Mouse (Mus musculus) adrenal gland, postnatal 14 days (tissue): Measurements from ENCODE around the gene Zfp526. TPM values are rescaled to one million over a fixed set of nuclear protein-coding genes. Genes with fewer than 3 reads are reported as not detected.

Experiments used
- DNase-seq: peaks from one replicate; pipeline ENCODE4 v3.0.0; 2021; ENCODE audit warnings: mixed read lengths
- total RNA-seq: library from RNA; stranded (reverse); gene quantifications from 2 replicates; pipeline ENCODE4 v1.2.3, GENCODE M21; 2021

Gene Zfp526
- total RNA-seq, 1 experiment from 2014 or later: 9.0 TPM

DNA sequence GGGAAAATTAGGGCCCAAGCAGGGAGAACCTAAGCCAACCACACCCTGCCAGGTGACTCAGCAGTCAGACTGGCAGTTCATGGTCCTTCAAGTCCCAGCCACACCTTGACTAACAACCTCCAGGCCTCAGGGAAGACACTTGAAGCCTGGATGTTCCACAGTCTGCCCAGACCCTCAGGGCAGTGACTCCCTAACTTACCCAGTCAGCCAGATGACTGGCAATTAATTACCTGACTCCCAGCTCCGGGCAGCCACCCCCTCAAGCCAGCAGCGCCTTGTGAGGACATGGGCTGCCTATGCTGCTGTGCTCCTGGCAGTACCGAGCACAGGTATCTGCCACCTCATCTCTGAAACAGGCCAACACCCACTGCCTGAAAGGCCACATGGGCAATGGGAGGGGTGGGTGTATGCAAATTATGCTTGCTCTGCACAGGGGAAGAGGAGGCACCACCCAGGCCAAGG is 12.0 kb upstream of the Zfp526 start:
- peak; percentile 20 for DNase-seq

- DNase-seq: no peak
Measured at GRCm38 (mm10) chr7:25210482-25210881, 10.7 kb upstream of the Zfp526 start.

- DNase-seq: no peak
Measured at GRCm38 (mm10) chr7:25213099-25213498, 8.1 kb upstream of the Zfp526 start.

DNA sequence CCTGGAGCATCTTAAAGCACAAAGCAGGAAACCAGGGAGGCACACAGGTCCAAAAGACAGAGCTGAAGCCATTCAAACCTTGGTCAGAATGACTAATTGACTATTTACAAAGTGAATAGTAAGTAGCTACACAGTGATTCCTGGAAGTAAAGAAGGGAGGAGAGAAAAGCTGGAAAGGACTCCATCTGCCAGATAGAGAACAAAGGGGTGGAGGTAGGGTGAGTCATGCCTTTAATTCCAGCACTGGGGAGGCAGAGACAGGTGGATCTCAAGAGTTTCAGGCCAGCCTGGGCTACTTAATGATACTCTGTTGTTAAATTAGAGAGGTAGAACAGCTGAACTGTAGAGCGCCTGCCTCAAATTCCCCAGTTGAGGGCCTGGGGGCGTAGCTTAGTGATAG is 7.1 kb upstream of the Zfp526 start:
- DNase-seq: no peak

DNA sequence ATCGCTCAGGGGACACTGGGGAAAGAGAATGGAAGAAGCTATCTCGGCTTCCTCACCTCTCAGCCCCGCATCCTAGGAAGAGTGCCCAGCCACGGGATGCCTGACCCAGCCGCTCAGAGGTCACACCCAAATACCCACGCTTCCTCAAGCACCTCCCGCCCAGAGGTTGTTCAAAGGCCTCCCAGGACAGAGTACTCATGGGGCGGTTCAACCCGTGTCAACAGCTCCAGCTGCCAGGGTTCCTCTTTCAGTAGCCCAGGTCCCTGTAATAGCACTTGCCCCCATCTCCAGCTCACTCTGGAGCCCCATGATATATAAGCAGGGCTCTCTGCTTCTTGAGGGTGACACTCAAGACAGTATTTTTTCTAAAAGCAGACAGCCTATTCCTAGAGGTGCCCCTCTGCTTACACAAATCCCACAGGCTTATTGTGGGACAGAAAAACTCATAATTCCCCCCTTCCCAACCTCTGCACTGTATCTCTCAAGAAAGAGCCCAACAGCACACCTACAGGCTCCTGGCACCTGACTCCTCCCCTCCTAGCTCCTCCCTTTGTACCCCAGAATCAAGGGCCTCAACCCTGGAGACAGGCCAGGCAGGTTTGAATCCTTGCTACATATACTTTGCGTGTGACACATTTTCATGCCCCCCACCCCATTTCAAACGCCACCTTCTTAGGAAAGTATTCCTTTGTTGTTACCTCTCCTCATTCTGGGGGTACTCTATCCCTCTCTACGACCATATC is 3.4 kb upstream of the Zfp526 start:
- no peak for DNase-seq

GRCm38 (mm10) chr7:25218705-25219415 is 2.4 kb upstream of the Zfp526 start:
- DNase-seq: peak; percentile 67

GRCm38 (mm10) chr7:25219416-25219750 is 1.8 kb upstream of the Zfp526 start:
- DNase-seq: no peak

GRCm38 (mm10) chr7:25219756-25220456 is 1.3 kb upstream of the Zfp526 start:
- DNase-seq: peak; percentile 97

- peak; percentile 47 for DNase-seq
Measured at GRCm38 (mm10) chr7:25220457-25221101, 646 bp upstream of the Zfp526 start, which contains the start of gene Dedd2. Gene Dedd2 (minus strand): TSS chr7:25220615.

- no peak for DNase-seq
Measured at GRCm38 (mm10) chr7:25222275-25222967, 1.2 kb downstream of the Zfp526 start.

DNA sequence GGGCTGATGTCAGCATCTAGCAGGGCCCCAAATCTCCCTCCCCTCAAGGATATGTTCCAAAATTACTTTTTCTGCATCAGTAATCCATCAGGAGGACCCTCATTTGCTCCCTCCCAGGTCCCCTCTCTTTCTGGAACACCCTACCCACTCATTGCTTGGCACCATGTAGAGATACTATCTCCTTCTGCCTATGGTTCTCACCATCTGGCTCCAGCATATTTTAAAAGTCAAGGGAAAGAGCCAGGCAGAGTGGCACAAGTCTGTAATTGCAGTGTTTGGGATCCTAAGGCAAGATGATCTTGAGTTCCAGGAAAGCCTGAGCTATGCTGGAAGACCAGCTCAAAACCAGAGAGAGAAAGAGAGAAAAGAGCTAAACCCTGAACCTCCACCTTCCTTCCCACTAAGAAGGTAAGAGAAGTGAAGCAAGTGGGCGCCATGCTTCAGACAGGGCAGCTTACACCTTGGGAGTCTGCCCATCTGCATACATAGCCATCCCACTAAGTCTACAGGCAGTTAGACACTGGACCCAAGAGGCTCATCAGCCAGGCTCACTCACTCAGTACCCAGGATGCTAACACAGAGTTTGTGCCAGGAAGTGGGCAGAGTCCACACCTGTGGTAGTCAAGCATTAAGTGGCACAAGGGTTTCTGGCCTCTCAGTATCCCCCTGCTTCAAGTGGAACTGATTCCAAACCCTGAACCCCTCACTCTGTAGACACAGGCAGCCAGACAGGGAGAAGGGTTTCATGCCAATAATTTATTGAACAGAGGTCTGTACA is 6.5 kb downstream of the Zfp526 start:
- no peak for DNase-seq

DNA sequence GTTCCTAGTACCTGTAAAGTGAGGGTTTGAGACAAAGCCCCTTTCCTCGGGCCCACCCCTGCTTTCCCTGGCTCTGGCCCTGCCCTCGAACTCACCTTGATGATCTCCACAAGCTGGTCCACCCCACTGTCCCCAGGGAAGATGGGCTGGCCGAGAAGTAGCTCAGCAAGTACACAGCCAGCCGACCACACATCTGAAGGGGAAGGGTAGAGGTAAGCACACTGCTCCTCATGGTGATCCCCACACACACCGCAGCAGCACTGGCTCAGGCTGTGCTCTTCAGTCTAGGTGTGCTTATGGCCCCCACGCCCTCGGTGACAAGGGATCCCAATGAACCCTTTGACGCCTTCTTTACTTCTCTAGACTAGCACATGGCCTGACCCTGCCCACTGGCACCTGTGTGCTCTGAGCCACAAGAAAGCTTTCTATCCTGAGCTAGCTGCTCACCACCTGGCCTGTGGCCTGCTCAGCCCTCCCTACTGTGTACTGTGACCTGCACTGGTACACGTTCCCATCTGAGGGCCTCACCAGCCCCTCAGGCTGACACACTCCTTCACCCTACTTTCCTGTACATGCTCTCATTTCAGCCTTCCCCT is 9.6 kb downstream of the Zfp526 start:
- DNase-seq: no peak

DNA sequence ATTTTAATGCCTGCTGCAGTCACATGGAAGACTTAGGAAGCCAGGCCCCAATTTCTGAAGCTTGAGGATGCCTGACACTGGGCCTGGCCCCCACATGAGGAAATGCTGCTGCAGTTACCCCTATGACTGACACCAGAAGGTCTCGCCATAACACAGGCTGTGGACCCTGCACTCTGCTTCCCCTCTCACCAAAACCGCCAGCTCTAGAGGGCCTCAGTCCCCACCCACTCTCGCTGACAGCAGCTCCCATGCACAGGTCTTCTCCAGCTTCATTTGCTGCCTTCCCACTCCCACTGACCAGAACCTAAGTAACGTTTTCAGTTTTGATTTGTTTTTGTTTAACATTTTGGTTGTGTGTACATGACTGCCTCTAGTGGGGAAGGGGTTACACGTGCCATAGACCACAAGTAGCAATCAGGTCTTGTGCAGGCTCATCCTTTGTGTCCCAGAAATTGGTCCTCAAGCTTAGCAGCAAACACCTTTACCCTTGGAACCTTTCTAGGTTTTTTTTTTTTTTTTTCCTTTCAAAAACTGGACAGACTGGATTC is 10.9 kb downstream of the Zfp526 start:
- no peak for DNase-seq

- no peak for DNase-seq
Measured at GRCm38 (mm10) chr7:25233061-25233460, 11.8 kb downstream of the Zfp526 start.

- peak; percentile 2 for DNase-seq
Measured at GRCm38 (mm10) chr7:25235526-25235925, 14.3 kb downstream of the Zfp526 start.

GRCm38 (mm10) chr7:25237249-25238014 is 16.2 kb downstream of the Zfp526 start, which contains the start of gene Gsk3a:
Gene Gsk3a (minus strand): TSS chr7:25237851.
- peak; percentile 99 for DNase-seq

GRCm38 (mm10) chr7:25238015-25238706 is 16.9 kb downstream of the Zfp526 start:
- peak; percentile 93 for DNase-seq

GRCm38 (mm10) chr7:25238829-25239623 is 17.8 kb downstream of the Zfp526 start:
- peak; percentile 90 for DNase-seq
